Mouse (Mus musculus) brain, embryonic 14.5 days (tissue): ENCODE results near the gene Itga6.

ENCODE experiments used
- CTCF ChIP-seq: fragments of 200-500 bp; IDR thresholded peaks from 2 replicates; pipeline ENCODE4 v1.5.1; 2012; ENCODE audit warnings: inconsistent platforms, mild to moderate bottlenecking, moderate library complexity, borderline replicate concordance; ENCODE audit not compliant: insufficient read depth, insufficient read length; ENCODE audit errors: extremely low read depth
- POLR2A ChIP-seq: fragments of 200-500 bp; IDR thresholded peaks from 2 replicates; pipeline ENCODE4 v1.6.1; 2012; ENCODE audit warnings: mild to moderate bottlenecking, inconsistent platforms, borderline replicate concordance; ENCODE audit not compliant: poor library complexity, insufficient read depth, insufficient read length, severe bottlenecking; ENCODE audit errors: extremely low read depth

DNA sequence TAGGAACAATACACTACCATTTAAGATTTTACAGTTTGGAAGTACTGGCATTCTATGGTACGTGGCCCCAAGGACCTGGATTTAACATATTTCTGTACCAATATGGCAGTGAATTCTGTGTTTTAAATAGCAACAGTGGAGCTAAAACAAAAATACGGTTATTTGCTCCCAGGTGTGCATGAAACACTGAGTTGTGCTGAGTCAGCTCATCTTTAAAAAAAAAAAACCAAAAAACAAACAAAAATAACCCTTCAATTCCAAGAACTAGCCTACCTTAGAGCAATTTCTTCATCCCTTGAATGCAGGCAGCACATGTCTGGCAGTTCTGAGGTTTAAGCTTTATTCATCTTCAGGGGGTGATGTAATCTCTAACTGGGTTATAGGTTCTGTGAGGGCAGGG lies 45.8 kb downstream of the Itga6 start:
- TF ChIP-seq CTCF (no peak), POLR2A (no peak)
